Mouse (Mus musculus): ENCODE data around the gene Chd9. TPM values are rescaled to one million over a fixed set of nuclear protein-coding genes. Genes with fewer than 3 reads are reported as not detected.

The Chd9 gene
- total RNA-seq, 2 experiments from 2014 or later: 47.6 to 145 TPM

DNA sequence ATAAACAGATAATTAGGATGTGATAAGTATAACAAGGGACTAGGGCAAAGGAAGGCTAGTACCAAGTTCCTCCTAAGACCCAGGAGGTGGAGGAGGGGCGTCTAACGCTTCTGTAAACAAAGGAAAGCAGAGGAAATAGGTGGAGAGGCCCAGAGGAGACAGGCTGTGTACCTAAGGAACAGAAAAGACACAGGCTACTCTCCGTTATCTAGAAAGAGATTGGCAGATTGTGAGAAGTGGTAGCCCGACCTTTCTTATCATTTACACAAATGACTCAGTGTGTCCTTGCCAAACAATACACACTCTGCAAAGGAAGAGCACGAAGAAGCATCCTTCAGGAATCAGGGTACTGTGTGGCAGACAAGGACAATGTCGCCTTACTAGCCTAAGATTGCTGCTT is 70.4 kb downstream of the Chd9 start:
- peak; percentile 34; the same call in 1 of the 2 replicates for ATAC-seq (replicated peaks; ENCODE audit: poor library complexity)

DNA sequence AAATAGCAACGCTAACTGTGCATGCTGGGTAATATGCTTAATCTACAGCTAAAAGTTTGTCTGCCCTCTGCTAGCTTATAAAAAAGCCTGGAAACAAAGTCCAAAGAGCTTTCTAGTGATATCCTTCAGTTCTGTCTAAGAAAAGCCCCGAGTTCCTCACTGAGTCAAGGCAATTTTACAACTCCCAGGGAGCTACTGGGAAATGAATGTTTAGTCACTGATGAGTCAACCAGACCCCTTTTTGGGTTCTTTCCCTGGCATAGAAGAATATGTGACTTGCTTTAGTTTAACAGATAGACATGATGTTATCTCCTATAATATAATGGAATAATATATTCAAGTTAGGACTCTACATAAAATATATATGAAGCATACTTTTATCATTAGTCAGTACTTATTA is 73.8 kb downstream of the Chd9 start:
- no peak for ATAC-seq (replicated peaks; ENCODE audit: poor library complexity)

DNA sequence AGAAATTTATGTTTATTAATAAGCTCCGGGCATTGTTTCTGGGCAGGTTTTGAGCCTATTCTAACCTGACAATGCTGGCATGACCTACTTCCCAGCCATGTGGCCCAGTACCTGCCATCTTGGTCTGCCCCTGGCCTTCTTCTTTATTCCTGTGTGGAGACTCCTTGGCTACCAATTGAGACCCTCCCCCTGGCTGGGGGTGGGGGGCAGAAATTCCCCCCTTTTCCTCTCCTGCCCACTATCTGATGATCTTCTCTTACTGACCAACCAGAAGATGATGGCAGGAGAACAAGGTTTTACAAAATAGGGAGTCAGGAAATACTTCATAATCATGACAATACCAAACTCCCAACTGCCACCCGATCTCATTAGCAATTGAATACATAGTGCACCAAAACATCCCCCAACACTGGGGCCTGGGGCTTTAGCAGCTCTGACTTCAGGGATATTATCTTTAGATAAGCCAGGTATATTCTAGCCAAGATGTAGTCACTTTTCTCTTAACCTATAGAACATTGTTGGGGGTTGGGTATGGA is 76.1 kb downstream of the Chd9 start:
- no peak for ATAC-seq (replicated peaks; ENCODE audit: poor library complexity)

DNA sequence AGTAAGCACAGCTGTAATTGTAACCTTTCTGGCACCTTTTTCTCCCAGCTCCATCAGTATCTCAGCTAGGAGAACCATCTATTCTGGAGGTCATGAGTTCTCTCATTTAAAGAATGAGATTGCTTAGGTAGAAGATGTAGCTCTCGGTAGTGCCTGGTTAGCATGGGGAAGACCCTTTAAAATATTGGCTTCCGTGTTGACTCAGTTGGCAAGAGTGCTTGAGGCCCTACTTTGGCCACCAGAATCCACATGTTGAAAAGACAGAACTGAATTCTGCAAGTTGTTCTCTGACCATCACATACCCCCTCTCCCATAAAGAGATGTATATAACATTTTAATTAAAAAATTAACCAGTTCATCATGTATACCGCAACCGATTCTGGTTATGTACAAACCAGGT is 78.8 kb downstream of the Chd9 start:
- no peak for ATAC-seq (replicated peaks; ENCODE audit: poor library complexity)

DNA sequence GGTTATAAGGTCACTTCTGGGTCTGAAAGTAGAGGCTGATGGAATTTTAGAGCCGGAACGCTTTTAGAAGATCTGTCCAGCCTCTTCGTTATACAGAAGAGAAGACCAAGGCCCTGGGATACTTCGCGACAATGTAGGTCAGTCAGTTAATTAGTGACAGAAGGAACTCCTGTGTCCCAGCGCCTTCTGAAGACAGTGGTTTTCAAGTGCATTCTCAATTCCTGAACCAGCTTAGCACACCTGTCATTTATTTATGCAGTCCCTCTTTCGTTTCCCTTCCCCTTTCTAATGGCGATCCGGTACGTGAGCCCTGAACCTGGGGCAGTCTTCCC is 79.3 kb downstream of the Chd9 start:
- ATAC-seq (replicated peaks; ENCODE audit: poor library complexity): no peak; the same call in 1 of the 2 replicates

DNA sequence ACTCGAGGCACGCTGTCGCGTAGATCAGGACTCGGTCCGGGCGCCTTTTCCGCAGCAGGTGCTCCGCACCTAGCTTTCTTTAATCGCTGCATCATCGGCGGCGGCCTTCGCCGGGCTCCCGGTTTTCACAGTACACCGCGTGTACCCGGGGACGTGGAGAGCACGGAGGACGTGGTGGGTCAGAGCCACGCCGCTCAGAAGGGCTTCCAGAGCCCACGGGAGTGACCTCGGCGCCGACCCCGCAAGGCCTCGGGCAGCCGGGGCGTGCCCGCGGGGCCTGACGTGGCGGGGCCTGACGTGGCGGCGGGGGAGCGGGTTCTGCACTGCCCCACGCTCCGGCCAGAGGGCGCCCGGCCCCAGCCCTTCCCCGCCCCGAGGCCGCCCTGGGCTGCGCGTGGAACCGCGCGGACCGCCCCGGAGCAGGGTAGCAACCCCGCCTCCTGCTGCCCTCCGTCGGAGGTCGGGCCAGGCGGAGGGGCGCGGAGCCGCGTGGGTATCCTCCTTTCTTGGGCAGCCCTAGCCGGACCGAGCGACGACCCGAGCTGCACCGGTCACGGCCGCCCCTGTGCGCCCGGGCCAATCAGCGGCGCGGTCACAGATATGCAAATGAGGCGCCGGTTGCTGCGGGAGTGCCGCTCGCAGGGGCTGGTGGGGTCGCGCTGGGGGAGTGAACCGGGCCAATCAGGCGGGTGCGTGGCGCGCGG is 79.8 kb downstream of the Chd9 start:
- peak; percentile 87 for ATAC-seq (replicated peaks; ENCODE audit: poor library complexity)

DNA sequence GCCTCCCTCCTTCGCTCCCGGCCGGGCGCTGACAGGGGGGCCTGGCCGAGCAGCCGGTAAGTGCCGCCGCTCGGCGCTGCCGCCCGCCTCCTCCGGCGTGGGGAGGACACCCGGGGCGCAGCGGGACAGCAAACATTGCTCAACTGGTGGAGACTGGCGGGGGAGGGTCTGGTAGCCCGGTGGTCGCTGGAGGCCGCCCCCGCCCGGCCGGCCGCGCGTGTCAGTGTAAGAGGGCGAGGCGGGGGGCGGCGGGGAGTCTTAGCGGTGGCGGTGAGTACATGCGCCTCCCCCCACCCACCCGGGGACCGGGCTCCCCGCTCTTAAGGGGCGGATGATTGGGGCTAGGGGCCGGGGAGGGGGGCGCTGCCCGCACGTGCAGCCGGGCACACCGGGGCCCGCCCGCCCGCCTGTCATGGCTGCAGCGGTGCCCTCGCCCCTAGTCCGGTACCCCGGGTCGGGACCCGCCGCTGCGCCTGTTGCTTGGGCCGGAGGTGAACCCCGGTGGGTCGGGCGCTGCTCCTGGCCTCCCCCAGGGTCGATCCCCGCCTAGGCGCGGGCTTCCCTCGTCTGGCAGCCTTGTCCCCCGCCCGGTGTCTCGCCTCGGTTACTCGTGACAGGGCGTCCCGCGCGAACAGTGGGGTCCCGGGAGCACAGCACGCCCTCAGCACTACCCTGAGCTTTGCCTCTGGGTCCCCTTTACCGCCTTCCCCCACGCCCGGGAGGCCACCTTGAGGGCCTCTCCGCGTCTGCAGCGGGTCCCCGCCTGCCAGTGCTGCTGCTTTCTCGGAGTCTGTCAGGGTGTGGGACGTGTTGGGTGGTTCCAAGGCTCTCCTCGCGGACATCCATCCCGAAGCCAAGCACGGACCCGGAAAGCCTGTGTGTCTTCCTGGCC is 80.7 kb downstream of the Chd9 start:
- peak; percentile 60 for ATAC-seq (replicated peaks; ENCODE audit: poor library complexity)

DNA sequence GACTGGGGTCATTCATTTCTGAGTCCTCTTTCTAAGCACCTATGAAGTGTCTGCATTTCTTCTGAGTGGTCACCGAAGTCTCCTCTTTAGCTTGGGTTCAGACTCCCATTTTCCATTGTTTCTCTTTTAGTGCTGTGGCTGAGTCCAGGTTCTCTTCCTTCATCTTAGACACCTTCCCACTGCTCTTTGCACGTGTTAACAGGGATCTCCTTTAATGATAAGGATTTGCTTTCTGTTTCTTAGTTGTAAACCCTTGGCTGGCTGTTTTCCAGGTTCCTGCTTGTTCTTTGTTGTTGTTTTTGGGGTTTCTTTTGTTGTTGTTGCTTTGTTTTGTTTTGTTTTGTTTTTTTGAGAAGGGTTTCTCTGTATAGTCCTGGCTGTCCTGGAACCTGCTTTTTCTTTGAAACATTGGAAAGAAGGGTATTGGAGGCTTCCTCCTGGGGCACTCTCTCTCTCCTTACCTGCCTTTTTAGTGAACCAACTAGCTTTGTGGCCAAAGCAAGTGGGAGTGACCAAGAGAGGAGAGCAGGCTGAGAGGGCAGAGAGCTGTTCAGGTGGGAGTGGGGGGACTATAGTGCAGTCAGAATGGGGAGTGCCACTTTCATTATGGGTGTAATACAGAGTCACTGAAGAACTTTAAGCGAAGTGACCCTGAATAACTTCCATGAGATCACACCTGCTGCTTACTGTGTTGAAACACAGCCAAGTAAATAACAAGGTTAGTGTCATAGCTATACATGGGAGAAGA is 95.2 kb downstream of the Chd9 start:
- ATAC-seq (replicated peaks; ENCODE audit: poor library complexity): 0 out of 2 replicates have a peak, but pooled peaks have one; percentile 31

DNA sequence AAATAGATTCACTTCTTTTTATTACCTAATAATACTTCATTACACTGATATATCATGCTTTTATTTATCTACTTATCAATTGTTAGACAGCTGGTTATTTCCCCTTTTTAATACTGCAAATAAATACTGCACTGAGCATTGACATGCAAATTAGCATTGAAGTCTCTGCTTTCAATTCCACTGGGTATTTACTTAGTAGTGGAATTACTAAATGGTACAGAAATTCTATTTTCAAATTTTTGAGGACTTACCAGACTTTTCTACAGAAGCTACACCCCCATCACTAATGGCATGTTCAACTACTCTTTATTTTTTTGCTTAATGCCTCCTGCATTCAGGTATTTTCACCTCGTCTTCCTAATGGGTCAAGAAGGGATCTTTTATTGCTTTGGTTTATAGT is 100.3 kb downstream of the Chd9 start:
- no peak for ATAC-seq (replicated peaks; ENCODE audit: poor library complexity)

DNA sequence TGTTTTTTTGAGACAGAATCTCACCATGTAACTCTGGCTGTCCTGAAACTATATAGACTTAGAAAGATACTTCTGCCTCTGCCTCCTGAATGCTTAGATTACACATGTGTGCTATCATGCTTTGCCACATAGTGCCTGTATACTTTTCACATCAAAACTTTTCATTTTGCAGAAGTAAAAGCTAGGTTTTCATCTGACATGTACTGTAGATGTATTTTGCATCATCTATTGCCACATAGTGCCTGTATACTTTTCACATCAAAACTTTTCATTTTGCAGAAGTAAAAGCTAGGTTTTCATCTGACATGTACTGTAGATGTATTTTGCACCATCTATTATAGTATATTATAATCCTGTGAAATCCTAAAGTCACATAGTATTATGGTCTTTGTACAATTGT is 102.0 kb downstream of the Chd9 start:
- ATAC-seq (replicated peaks; ENCODE audit: poor library complexity): peak; percentile 61

DNA sequence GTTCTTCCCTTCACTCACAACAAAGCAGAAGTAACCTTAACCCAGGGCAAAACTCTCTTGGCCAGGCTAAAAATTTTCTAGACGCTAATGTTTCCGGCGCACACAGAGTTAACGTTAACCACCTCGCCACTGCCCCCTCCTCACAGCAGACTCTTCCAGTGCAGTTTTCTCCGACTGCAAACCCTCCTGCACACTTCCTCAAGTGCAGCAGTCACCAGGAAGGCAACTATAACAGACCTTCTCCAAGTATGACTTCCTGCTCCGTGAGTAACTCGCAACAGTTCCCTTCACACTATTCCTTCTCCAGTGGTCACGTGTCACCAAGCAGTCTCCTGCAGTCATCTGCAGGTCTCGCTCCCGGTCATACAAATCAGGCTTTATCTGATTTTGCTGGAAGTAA is 104.8 kb downstream of the Chd9 start:
- ATAC-seq (replicated peaks; ENCODE audit: poor library complexity): peak; percentile 79

DNA sequence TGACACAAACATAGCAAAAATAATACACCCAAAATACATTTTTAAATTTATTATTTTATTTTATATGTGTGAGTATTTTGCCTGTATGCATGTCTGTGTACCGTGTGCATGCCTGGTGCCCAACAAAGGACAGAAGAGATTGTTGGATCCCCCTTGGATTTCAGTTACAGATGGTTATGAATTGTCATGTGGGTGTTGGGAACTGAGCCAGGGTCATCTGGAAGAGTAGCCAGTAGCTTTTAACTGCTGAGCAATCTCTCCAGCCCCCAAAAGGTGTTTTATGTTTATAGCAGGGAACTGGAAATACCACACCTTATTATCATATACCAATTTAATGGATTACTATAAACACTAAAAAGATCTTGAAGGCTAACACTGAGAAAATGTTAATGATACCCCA is 106.6 kb downstream of the Chd9 start:
- no peak for ATAC-seq (replicated peaks; ENCODE audit: poor library complexity)

DNA sequence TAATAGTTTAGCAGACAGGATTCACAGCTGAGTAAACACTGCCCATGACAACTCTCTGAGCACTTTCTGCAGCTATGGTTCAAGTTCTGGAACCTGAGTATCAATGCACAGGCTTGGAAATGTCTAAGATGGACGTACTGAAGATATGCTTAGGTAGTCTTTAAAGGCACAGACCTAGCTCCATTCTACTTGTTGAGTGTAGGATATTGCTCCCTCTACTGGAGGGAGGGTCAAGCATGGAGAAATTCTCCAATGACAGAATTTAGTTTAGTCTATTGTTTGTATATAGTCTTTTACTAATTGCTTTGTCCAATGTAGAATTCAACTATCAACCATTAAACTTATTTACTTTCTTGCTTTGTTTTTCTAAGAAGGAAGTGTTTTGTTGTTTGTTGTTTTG is 108.7 kb downstream of the Chd9 start:
- peak; percentile 60 for ATAC-seq (replicated peaks; ENCODE audit: poor library complexity)

DNA sequence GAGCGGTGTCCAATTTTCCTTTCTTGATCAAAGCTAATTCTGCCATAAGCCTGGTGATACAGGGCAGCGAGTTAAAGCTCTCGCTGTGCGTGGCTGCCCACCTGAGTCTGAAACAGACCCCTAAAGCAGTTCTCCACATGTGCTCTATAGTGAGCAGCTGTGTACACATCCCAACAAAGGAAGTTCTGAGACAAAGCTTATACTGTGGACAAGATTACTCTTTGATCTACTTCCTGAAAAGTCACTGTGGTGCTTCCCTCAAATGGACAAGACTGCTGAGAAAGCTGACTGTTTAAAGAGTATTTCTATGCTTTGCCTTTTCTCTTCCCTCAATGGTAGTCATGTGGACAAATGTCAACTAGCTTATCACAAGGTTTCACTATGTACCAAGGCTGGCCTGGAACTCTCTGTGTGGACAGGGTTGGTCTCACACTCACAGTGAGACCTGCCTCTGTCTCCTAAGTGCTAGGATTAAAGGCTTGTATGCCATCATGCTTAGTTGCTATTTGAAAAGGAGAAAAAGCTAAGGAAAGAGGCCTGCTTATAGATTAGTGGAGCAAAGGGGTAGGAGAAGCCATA is 110.3 kb downstream of the Chd9 start:
- ATAC-seq (replicated peaks; ENCODE audit: poor library complexity): peak; percentile 47

DNA sequence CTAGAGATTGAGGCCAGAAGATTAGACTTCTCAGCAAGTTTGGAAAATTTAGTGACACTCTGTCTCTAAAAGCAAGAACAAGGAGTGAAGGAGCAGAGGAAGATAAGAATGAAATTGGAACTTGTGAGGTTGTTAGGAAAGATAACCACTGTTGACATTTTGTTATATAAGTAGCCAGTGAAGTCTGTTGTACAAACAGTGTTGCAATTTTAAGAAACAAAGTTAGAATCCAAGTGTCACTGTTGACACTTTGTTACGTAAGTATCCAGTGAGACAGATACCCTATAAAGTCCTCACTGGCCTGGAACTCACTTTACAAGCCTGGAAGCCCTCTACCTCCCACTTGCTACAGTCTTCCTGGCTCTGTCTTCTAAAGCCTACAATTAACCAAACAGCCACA is 111.7 kb downstream of the Chd9 start:
- ATAC-seq (replicated peaks; ENCODE audit: poor library complexity): peak; percentile 22; the same call in 1 of the 2 replicates

DNA sequence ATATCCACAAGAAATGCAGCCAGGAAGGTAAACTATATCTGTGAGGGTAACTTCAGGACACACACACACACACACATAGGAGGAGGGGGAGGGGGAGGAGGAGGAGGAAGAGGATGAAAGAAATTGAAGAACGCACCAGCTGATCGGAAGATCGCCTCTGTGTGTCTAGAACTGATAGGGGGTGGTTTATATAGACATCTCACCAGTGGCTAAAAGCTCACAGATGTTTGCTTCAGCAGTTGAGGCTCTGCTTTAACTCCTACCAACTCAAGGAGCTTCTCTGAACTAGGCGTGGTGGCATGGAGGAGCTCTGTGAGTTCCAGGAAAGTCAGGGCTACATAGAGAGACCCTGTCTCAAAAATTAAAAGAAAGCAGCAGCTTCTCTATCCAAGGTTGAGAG is 115.6 kb downstream of the Chd9 start:
- peak; percentile 71 for ATAC-seq (replicated peaks; ENCODE audit: poor library complexity)

DNA sequence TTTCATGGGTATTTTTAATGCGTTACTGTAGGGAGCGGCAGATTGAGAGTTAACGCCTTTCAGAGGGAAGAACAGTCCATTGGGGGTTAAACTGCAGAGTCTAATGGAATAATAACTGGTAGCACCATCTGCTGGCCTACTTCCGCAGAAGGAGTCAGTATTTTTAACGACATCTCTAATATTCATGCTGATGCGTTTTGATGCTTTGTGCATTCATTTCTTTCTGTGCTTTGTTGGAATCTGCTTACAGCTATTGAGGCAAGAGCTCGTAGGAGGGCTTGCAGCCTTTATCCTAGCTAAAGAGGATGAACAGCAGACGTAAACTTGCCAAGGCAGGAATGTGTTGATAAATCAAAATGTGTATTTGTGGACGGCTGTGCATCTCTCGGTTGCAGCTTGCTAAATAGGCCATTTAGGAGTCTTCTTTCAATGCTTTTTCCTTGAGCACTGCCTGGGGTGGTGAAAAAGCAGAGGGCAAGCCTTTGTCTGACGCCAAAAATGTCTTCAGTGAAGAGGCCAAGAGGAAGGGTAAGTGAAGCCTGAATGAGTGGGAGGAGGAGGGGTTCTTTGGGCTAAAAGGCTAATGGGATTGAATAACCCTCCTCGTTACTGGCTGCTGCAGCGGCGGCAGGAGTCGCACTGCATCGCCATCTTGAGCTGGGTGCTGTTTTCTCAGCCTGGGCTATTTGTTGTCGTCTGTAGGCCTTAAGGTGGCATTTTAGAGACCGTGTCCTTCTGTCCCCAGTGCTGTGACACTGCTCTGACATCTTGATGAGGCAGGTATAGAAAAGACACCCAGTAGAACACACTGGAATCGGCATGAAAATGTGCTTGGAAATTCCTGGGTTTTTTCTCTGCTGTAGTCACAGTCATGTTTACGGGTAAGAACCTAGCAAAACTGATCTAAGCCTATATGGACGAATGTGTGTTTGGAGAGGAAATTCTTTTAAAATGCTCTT is 126.9 kb downstream of the Chd9 start:
- peak; percentile 87 for ATAC-seq (replicated peaks; ENCODE audit: poor library complexity)

DNA sequence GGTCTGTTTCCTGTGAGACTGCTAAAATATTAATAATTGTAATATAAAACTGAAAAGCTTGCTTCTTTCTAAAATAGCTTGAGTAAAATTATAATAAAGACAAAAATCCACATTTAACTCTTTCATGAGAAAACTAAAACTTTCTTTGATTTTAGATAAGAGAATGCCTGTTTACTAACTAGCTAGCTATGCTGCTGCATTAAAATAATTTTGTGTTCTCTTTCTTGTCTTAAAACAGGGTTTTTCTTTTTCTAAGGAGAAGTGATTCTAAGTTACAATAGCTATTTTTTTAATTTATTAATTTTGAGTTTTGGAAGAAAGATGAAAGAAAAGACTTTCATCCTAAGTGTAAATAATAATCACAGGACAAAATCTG is 127.6 kb downstream of the Chd9 start:
- no peak for ATAC-seq (replicated peaks; ENCODE audit: poor library complexity)

DNA sequence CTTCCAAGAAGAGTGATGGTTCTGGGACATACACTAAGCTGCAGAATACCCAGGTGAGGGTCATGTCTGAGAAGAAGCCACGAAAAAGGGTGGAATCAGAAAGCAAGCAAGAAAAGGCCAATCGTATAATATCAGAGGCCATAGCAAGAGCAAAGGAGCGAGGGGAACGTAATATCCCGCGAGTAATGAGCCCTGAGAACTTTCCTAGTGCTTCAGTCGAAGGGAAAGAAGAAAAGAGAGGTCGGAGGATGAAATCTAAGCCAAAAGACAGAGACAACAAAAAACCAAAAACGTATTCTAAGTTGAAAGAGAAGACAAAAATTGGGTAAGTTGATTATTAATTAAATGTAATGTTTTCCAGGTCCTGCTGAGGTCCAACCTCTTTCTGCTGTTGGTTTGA is 128.2 kb downstream of the Chd9 start:
- ATAC-seq (replicated peaks; ENCODE audit: poor library complexity): no peak

DNA sequence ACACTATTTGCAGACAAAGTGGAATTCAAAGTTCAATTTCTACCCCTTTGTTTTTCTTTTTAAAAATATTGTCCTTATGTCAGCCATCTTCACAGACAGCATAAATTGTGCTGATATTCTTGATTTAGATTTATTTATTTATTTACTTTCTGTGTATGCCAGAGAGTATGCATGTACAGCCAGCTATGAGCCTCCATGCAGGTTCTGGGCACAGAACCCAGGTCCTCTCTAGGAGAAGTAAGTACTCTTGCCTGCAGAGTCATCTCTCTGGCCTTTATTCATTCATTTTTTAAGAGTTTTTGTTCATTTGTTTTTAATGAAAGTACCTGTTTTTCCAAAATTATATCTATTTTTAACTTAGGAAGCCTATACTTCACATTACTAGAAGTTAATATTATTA is 129.6 kb downstream of the Chd9 start:
- ATAC-seq (replicated peaks; ENCODE audit: poor library complexity): no peak
